Mouse (Mus musculus): ENCODE results near the gene Gm29106. TPM values are rescaled to one million over a fixed set of nuclear protein-coding genes. Genes with fewer than 3 reads are reported as not detected.
"Not testable (repeated sequence)": the region's sequence is repeated elsewhere in the genome, so short reads cannot be mapped to it uniquely, and the experiment has no call there.

Gm29106 gene
- total RNA-seq (2021) (not detected), polyA plus RNA-seq (2012; rRNA removed) (not detected in 2 replicates)
- long read RNA-seq, result 0 reads

- H3K79me2 ChIP-seq (replicated peaks; ENCODE audit: control insufficient read depth, insufficient read depth, low read length); H3K4me1 ChIP-seq (ENCODE audit: control insufficient read depth, insufficient read depth, low read length); DNase-seq; H3K27me3 ChIP-seq (ENCODE audit: control insufficient read depth, insufficient read depth, low read length); H3K4me3 ChIP-seq; H3K27ac ChIP-seq; H3K36me3 ChIP-seq (ENCODE audit: control insufficient read depth, insufficient read depth, low read length); H3K9ac ChIP-seq (ENCODE audit: low read depth, low read length); intact Hi-C loops (cut with DNase I): not testable (repeated sequence)
- WGBS, result 55% methylated on average over 2 of the region's 2 CpGs
These were observed at the start of gene Gm29106 for GRCm38 (mm10) chr1:118176242-118176641. Gene Gm29106 (plus strand): TSS chr1:118176542.

- H3K9ac ChIP-seq (ENCODE audit: low read depth, low read length), result no peak overlapping the region
- no peak for TF ChIP-seq EP300 (IDR thresholded peaks at IDR 0.05; ENCODE audit: insufficient read depth, low read depth, low read length)
- no peak for TF ChIP-seq POLR2A (IDR thresholded peaks at IDR 0.05; ENCODE audit: insufficient read depth, low read depth, low read length)
- TF ChIP-seq CTCF (IDR thresholded peaks at IDR 0.05), result no peak
- no peaks in the 10 kb centered on the region for H3K4me1 ChIP-seq (ENCODE audit: control insufficient read depth, insufficient read depth, low read length)
- 28% methylated on average over 1 of the region's 1 CpGs for WGBS
- intact Hi-C loops (cut with DNase I), result no loop called here
- no peak overlapping the region for H3K4me3 ChIP-seq
- H3K79me2 ChIP-seq (replicated peaks; ENCODE audit: control insufficient read depth, insufficient read depth, low read length), result no peaks in the 10 kb centered on the region
- H3K36me3 ChIP-seq (ENCODE audit: control insufficient read depth, insufficient read depth, low read length), result no peaks in the 10 kb centered on the region
- no peaks in the 10 kb centered on the region for H3K27me3 ChIP-seq (ENCODE audit: control insufficient read depth, insufficient read depth, low read length)
- no peak for DNase-seq
- no peak overlapping the region for H3K27ac ChIP-seq
These were observed 52.2 kb downstream of the Gm29106 start for GRCm38 (mm10) chr1:118228540-118228939.

DNA sequence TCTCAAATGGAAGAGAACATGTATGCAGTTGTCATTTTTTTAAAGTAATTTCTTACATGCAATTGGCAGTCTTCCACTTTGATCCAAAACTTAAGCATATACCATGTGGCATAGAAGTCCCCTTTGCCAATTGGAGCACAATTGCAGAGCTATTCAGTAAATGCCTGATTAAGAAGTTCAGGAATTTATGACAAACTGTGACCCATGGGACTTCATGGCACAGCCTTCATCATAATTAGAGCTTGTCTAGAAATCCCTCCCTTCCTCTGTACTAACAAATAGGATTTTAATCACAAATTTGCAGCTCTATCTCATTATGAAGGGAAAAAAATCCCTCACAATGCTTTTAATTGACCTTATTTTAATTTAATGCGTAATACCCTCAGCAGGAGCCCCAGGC, 59.7 kb downstream of the Gm29106 start:
- Histone ChIP-seq H3K79me2 (replicated peaks; ENCODE audit: control insufficient read depth, insufficient read depth, low read length) (no peaks in the 10 kb centered on the region), H3K27me3 (ENCODE audit: control insufficient read depth, insufficient read depth, low read length) (no peaks in the 10 kb centered on the region), H3K36me3 (ENCODE audit: control insufficient read depth, insufficient read depth, low read length) (no peaks in the 10 kb centered on the region), H3K27ac (no peak overlapping the region), H3K4me1 (ENCODE audit: control insufficient read depth, insufficient read depth, low read length) (no peaks in the 10 kb centered on the region), H3K4me3 (no peak overlapping the region), H3K9ac (ENCODE audit: low read depth, low read length) (no peak overlapping the region)
- 61% methylated on average over 1 of the region's 1 CpGs for WGBS
- intact Hi-C loops (cut with DNase I), result no loop called here
- DNase-seq, result no peak
- TF ChIP-seq CTCF (IDR thresholded peaks at IDR 0.05) (no peak), EP300 (IDR thresholded peaks at IDR 0.05; ENCODE audit: insufficient read depth, low read depth, low read length) (no peak), POLR2A (IDR thresholded peaks at IDR 0.05; ENCODE audit: insufficient read depth, low read depth, low read length) (no peak)

Other genes starting within 250 kb of the Gm29106 start
- gene Gm28168, start 248.5 kb upstream of the Gm29106 start, total RNA-seq (2021), result not detected
- not detected in 2 replicates for gene Gm28168, start 248.5 kb upstream of the Gm29106 start, polyA plus RNA-seq (2012; rRNA removed)
- not detected for gene Gm7145, start 210.6 kb upstream of the Gm29106 start, total RNA-seq (2021)
- not detected in 2 replicates for gene Gm7145, start 210.6 kb upstream of the Gm29106 start, polyA plus RNA-seq (2012; rRNA removed)
- 10 to 100 TPM; 63.0 to 66.6 TPM for gene Tsn, start 135.2 kb downstream of the Gm29106 start, total RNA-seq (2021)
- gene Tsn, start 135.2 kb downstream of the Gm29106 start, polyA plus RNA-seq (2012; rRNA removed), result 30.9 and 46.3 TPM in 2 replicates
- gene Nifk, start 145.3 kb downstream of the Gm29106 start, total RNA-seq (2021), result 10 to 100 TPM; 14.2 to 15.2 TPM
- 5.4 and 12.2 TPM in 2 replicates for gene Nifk, start 145.3 kb downstream of the Gm29106 start, polyA plus RNA-seq (2012; rRNA removed)
- 100 to 1,000 TPM; 323 to 407 TPM for gene Clasp1, start 212.5 kb downstream of the Gm29106 start, total RNA-seq (2021)
- gene Clasp1, start 212.5 kb downstream of the Gm29106 start, polyA plus RNA-seq (2012; rRNA removed), result 148 and 198 TPM in 2 replicates

All from heart, adult 2 months (tissue).